Mouse (Mus musculus) E14TG2a.4 (cell line): Measurements from ENCODE around the gene Mtch2.

ENCODE experiments used
- CTCF ChIP-seq: conservative IDR thresholded peaks from 2 replicates; pipeline ENCODE4 v1.5.1; 2014; ENCODE audit warnings: low read length
- NANOG ChIP-seq: IDR thresholded peaks from 2 replicates; pipeline ENCODE4 v1.6.1; 2014; ENCODE audit warnings: borderline replicate concordance, low read length, mixed read lengths

GRCm38 (mm10) chr2:90846171-90846570 lies 784 bp upstream of the Mtch2 start:
- TF ChIP-seq CTCF (no peak), NANOG (no peak)
